Mouse (Mus musculus) thymus, postnatal 36 days (tissue): ENCODE measurements around the gene Gm8068.
"Not testable (repeated sequence)": the region's sequence is repeated elsewhere in the genome, so short reads cannot be mapped to it uniquely, and the experiment has no call there.

Experiments
- DNase-seq, 2 experiments: peaks; one replicate each; pipeline ENCODE4 v3.0.0; 2022; ENCODE audit warnings: mixed read lengths in 2 of 2

The Gm8068 gene

GRCm38 (mm10) chr14:41701785-41702184 is at the start of gene Gm8068:
Gm8068 (minus strand) TSS chr14:41701885.
- DNase-seq: not testable (repeated sequence)

DNA sequence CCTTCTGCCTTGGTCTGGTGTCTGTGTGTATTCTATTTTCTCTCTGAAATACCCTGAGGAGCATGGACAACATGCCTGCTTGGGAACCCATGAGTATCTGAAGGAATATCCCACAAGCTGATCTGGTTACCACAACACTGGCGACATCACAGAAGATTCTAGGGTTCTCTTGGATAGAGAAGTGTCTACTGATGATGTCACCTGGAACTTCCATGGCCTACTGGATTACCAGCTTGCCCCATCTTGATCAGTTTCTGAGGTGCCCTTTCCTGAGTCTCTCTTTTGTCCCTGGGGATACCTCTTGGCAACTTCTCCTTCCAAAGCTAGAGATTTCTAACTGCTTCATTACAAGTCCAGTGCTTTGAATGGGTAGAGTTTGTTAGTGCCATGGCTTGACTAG is 48.8 kb upstream of the Gm8068 start, which contains the start of gene Gm7929:
Gene Gm7929, minus strand, starts transcription at position 101 of the 400 bp plus-strand sequence.
- not testable (repeated sequence) for DNase-seq

- not testable (repeated sequence) for DNase-seq
These were observed 21.8 kb upstream of the Gm8068 start for GRCm38 (mm10) chr14:41723437-41723836.

GRCm38 (mm10) chr14:41717180-41717579 is 15.5 kb upstream of the Gm8068 start:
- not testable (repeated sequence) for DNase-seq

- DNase-seq: not testable (repeated sequence)
These were observed 53.5 kb downstream of the Gm8068 start for GRCm38 (mm10) chr14:41648176-41648575.
